Mouse (Mus musculus): ENCODE measurements around the gene Ift57.

DNA sequence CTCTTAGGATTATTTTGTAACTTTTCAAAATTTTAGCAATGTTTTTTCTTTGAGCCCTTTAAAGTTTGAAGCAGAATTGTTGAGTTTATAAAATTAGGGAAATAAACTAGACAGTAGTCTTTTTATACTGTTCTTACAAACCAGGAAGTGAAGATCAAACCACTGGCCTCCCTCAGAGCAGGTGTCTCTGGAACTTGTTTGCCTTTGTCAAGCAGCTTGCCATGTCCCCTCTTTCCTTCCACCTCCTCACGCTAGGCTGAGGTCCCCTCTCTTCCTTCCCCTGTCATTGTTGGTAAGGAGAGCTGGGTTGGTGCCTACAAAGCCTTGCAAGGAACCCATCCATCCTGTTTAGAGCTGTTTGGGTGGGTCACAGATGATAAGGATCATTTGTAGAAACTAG is 9.0 kb downstream of the Ift57 start:
- TF ChIP-seq POLR2A (IDR thresholded peaks at IDR 0.05; ENCODE audit: borderline replicate concordance, control insufficient read depth, low read depth, low read length) (no peak), CTCF (IDR thresholded peaks at IDR 0.05; ENCODE audit: control insufficient read depth, insufficient read depth, low read length) (no peak)

Data from bone marrow, adult 2 months (tissue).